Mouse (Mus musculus) monocyte, adult 2 months (primary cell): ENCODE measurements around the gene Raet1e.
"Not testable (repeated sequence)": the region's sequence is repeated elsewhere in the genome, so short reads cannot be mapped to it uniquely, and the experiment has no call there.

Experiments
- DNase-seq, 2 experiments: peaks; one replicate each; pipeline ENCODE4 v3.0.0; 2022; ENCODE audit warnings: low spot score in 2 of 2, low read depth in 1 of 2

Gene Raet1e

DNA sequence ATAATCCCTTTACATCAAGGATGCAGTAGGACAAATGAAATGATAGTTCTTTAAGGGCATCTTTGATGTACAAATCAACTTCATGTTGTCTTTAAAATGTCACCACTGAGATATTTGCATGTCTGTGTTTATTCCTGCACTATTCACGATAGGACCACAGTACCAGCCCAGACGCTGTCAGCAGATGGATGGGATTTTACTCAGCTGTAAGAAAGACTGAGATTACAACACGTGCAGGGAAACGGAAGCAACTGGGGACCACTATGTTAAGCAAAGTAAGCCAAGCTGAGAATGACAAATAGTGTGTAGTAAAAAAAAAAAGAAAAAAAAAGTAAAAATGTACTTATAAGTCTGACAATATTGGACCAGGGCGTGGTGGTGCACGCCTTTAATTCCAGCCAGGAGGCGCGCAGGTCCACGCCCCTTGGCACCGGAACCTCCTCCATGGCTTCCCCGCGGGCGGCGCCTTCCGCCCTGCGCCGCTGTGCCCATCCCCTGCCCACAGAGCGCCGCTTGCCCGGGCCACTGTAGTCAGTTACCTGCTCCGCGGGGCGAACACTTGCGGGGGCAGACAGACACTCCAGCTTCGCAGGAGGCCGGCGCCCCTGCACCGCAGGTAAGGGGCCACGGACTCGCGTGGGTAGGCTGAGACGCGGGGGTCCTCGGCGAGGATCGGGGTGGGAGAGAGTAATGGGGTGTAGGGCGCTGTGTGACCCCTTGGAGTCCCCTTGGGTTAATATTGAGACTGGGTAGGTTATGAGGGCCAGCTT lies 114.7 kb downstream of the Raet1e start:
- not testable (repeated sequence) for DNase-seq

DNA sequence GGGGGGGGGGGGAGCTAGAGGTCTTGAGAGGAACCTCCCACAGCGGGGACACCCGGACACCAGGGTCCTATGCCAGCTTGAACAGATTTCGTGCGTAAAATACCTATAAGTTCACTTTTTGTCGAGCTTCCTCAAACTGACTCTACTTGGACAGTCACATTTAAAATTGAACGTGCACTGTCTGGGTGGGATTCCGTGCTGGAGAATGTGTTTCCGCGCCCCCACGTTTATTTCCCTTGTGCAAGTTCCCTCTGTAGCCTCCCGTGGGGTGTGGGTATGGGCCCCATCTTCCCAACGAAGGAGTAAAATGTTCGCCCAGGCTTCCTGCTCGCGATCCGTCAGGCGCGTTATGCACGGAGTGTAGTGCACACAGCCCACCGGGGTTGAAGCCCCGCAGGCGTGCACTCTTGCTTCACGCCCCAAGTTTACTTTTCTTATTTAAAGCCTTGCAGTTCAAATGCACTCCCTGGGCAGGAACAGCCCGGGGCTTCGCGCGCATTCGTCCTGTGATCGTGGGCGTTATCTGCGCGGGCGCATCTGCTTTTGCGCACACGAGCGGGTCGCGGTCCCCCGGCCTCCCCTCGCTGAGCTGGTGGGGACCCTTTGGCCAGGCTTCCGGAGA lies 115.4 kb downstream of the Raet1e start:
- no peak for DNase-seq

DNA sequence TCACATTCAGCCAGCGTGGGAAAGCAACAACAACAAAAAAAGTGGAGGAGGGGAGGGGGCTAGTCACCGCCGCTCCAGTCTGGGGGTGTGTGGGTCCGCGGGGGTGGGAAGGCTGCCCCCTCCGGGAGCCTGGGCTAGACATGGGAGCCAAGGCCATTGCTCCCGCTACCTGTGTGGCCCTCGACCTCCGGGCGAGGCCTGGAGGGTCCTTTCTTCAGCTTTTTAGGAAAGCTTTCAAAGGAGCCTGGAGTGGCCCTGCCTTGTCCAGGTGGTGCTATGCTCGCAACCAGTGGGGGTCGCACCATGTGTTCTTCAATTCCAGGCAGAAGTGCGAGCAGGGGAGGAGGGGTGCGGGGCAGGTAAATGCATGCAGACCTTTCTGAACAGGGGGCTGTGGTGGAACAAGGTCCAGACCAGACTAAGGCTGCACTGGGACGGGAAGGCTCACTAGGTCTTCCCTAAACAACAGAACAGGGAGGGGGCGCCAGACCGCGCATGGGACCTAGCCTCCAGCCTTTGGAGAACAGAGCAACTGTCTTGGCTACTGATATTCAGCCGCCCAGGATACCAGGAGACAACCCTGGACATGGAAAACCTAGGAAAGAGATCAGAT lies 116.2 kb downstream of the Raet1e start:
- DNase-seq = no peak

DNA sequence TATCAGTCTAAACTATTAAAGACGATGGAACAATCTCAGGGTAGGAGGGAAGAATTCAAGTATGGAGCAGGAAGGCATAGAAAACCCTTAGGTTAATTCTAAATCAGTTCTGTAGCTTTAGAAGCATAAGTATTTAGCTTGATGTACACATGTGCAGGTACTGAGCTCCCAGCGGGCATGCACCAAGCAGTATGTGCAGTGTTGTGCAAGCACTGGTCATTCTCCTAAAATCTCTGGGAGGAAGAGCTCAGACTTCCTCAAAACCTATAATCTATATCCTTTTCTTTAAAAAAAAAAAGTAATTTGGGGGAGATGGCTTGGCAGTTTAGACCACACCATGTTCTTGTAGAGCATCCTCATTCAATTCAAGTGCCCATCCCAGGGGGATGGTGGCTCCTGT lies 120.1 kb downstream of the Raet1e start:
- not testable (repeated sequence) for DNase-seq

DNA sequence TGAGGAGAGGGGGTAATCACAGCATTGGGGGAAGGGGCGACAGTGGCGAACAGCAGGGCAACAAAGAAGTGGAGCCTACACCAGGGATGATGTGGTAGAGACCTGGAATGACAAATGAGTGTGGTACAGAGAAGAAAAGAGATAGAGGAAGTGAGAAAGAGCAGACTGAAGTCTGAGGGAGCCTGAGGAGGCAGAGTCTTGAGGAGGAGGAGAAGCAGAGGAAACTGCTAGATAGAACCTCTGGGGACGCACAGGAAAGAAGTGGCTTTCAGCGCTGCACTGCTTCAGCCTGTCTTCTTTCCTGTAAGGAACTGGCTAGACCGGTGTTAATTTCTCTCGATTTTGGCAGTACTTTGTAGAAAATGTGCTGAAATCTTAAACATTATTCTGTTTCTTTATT lies 124.4 kb downstream of the Raet1e start:
- no peak for DNase-seq

DNA sequence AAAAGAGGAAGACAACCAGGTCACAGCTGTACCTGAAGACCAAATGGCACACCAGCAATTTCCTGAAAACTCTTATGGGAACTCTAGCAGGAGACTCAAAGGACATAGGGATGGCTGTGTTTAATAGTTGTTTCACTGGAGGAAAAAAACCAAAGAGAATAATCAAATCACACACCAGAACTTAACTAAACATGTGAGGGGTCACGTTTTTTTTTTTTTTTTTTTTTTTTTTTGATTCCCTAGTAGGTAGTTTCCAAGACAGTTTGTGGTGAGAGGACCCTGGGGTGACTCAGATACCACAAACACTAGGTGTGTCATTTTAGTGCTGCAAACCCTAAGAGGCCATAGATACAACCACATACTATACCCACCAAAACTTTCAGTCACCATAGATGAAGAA lies 137.3 kb downstream of the Raet1e start:
- no peak for DNase-seq

DNA sequence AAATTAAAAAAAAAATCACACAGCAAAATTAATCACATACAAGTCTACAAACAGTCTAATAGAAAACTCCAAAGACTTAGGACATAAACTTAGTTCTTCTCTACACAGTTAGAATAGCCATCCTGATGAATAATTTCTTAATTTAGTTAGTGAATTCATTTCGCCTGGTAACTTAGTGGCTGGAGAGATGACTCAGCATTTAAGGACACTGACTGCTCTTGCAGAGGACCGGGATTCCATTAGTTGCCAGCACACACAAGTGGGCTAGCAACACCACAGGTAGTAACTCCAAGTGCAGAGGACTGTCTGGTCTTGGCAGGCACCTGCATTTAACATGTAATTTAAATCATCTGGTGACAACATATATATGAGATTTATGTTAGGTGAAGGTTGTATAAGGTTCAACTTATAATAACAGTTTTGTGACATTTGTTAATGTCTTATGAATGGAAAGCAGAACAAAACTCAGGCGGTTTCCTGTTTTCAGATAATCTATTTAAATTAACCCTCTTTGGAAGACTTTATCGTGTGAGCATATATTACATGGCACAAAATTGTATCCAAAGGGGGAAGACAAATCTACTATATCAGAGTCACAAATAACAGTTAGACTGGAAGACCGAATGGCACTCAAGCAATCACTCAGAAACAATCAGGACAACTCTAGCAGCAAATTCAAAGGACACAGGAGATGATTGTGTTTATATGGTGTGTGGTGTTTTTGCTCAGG lies 138.8 kb downstream of the Raet1e start:
- no peak for DNase-seq

DNA sequence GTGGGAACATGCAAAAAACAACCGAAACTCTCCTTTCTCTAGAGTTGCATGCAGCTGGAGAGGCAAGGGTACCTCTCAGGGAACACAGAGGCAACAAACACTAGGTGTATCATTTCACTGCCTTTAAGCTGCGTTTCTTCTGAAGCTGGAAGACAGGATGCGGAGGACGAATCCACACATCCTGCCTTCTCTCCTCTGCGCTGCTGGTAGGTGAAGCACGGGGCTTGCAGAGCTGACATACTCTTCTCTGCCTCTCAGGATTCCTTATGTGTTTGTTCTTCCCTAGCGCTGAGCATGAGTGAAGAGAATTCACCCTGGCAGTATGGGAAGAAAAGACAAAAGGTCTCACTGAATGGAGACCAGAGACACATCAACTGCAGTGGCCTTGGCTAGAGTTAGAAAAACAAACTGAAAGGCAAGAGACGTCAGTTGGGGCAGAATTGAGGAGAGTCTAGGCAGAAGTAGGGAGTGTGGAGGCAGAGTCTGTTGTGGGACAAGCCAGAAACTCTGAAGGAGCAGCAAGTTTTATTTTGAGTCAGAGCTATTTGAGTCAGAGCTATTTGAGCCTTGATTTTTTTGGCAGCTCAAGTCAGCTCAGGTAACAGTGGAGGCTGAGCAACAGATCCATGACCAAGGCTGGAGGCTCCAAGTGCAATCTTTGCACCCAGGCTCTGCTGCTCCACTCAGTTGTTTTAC lies 139.5 kb downstream of the Raet1e start:
- DNase-seq = no peak

DNA sequence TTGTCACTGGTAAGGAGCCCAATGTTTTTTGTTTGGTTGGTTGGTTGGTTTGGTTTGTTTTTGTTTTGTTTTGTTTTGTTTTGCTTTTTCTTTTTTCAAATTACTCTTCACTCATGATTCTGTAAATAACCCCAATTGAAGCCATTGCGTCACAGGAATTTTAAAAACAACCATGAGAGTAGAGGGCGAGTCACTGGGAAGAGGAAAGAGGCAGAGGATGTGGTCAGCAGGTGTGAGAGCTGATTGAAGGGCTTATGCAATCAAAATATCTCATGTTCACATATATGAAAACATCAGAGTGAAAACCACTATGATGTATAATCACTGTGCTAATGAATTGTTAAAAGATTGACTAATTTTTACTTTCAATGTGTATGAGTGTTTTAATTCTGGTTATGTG lies 141.0 kb downstream of the Raet1e start:
- DNase-seq = no peak

DNA sequence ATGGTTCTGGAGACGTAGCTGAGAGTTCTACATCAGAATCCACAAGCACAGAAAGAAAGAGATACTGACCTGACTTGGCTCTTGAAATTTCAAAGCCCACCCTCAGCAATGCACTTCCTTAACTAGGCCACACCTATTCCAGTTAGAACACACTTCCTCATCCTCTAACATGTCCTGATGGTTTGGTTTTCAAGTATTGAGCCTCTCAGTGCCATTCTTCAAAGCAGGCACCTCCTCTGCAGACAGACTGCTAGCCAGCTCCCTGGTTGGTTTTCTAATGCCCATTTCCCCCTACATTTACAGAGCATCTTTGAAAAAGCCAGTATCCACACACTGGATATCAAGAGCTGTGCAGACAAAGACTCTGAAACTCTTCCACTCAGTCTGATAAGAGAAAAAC lies 143.3 kb downstream of the Raet1e start:
- no peak for DNase-seq

DNA sequence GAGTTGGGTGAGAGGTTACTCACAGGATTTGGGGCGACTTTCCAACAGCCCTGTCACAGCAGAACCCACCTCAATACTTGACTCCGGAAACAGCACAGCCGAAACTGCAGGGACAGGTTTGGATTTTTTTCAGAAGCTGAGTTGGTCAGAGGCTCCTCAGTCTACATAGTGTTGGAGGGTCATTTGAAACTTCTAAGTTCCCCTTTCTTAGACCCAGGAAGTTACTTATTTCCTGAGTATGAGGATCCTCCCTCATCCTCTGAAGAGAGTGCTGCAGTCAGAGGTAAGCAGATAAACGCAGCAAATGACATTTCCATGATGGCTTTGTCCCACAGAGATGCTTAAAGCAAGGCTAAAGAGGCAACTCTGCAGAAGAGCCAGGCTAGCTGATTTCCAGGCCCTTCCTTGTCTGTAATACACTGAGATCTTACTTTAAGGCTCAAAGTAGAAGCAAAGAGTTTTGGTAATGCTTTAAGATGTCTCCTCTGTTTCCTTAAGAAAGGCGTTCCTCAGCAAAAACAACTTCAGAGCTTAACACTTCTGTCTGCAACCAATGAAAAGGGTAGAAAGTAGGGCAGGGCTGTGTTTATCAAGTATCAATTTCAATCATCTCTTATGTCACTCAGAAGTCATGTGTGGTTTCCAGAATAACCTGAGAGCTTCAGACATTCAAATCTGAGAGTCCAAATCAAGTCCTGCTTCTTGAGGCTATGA lies 144.1 kb downstream of the Raet1e start:
- DNase-seq = no peak

DNA sequence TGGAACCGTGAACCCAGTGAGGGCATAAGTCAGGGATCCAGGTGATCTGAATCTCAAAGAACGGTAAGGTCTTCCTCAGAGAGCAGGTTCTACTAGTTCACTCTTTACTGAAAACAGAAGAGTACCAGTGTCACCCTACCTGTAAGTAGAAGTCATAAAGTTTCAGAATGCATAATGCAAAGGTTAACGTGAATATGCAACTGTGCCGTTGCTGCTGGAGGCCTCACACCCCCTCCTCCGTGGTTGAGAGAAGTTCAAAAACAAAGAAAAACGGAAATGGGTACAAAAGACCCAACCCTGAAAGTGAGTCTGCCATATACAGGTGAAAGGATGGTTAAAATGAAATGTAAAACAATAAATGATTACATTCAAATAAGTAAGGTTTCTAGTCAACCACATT lies 145.4 kb downstream of the Raet1e start:
- DNase-seq = no peak

DNA sequence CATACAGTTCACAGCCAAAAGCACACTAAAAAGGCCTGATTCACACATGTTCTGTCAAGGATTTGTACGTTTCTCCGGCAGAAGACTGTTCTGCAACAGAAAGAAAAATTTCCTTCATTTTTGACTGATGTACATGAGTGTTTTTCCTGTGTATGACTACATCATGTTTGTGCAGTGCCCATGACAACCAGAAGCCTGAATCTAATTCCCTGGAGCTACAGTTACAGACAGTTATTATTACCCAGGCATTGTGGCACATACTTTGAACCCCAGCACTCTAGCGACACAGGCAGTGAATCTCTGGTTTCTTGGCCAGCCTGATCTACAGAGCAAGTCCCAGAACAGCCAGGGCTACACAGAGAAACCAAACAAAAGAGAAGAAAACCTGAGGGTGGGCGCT lies 147.4 kb downstream of the Raet1e start:
- DNase-seq = no peak

DNA sequence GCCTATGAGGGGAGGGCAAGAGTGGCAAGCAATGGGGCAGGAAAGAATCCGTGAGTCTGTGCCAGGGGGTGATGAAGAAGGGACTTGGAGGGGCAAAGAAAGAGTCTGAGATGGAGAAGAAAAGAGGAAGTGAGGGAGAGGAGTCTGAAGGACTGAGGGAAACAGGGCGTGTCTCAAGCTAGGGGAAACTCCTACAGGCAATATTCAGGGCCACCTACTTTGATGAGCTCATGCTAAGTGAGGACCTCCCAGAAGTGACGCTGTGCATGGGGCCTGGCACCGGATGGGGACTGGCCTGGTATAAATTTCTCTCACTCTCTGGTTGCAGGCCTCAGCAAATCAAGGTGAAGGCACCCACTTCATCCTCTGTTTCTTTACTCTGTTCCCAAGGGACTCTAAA lies 148.1 kb downstream of the Raet1e start:
- peak; percentile 12 to 44 for DNase-seq

DNA sequence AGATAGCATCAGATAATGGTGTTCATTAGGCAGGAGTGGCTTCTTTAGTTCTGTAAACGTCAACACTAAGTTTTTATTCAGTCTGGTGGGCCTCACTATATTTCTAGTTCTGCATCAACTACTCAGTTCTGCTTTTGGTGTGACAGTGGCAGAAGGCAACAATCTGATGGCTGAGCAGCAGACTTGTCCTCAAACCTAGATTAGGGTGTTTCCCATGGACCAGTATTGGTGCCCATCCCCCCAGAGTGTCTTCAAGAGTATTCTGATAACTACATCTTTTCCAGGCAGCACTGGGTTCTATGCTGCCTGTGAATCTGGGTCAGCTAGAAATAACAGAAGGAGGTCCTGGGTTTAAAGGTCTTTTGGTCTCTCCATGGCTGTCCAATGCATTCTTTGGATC lies 149.9 kb downstream of the Raet1e start:
- no peak for DNase-seq

DNA sequence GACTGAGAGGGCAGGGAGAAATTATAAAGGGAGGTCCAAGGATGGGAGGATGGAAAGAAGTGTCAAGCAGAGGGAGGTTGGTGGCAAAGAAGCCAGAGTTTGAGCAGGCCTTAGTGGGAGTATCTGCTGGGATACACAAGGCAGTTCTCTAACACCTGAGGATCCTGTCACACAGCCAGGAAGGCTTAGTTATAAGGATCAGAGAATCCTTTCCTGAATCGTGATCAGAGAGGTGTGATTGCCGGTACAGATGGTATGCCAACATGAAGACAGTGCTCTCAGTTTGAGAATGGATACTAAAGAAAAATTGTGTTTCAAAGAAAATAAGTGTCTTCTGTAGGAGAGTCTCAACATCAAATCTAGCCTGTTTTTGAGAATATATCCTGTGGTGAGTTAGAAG lies 164.5 kb downstream of the Raet1e start:
- DNase-seq = no peak

DNA sequence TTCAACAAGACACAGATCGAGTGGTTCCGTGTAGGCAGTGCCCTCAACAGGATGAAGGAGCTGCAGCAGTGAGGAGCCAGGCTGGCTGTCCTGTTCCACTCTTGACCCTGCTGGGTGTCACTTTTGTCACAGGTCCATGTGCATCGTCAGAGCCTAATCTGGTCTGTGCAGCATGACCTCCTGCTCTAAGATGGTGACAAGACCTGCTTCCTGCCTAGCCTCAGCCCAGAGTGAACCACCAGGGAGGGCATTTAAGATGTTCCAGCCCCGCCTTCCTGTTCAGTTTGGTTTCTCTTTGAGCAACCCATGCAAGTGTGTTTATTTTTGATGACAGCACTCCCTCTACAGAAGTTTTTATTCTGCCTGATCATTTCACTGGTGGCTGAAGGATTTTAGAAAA lies 187.4 kb downstream of the Raet1e start:
- not testable (repeated sequence) for DNase-seq

DNA sequence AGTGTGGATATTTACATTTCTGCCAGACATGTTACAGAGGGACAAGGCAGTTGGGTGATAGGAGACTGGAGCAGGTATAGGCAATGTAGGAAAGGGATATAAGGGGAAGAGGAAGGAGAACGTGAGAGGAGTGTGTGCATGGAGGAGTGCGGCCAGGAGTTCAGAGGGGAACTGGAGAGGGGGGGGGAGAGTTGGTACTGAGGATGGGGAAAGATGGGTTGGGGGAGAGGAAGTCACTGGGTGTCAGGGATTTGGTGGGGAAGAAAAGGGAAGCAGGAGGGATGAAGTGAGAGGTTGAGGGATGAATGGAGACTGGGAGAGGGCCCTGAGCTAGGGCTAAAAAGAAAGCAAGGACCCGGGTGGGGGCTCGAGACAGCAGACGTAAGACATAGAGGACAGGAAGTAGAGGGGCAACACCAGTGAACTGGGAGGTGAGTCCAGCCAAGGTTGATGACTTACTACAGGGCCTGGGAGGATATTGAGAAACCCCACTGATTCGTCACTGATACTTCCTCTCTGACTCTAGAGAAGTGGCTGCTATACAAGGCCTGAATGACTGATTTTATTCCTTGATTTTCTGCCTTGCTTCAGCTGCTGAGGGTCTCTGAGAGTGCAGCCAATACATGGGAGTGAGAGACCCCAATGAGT lies 195.3 kb downstream of the Raet1e start:
- peak in 1 of 2 experiments; percentile 2 for DNase-seq

DNA sequence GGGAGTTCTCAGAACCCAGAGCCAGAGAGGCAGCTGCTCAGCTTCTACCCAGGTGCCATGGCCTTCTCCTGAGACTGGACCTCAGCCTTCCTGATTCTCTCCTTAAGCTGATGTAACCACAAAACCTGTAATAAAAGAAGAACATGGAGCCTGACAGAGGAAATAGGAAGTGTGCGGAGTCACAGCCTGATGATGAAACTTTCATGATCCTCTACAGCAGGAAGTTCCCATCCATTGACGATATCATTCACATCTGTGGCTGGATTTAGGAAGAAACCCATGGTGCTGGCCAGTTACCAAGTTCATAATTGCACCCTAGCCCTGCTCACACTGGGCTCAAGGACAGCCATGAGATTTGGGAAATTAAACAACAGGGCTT lies 195.8 kb downstream of the Raet1e start:
- peak; percentile 21 to 25 for DNase-seq

DNA sequence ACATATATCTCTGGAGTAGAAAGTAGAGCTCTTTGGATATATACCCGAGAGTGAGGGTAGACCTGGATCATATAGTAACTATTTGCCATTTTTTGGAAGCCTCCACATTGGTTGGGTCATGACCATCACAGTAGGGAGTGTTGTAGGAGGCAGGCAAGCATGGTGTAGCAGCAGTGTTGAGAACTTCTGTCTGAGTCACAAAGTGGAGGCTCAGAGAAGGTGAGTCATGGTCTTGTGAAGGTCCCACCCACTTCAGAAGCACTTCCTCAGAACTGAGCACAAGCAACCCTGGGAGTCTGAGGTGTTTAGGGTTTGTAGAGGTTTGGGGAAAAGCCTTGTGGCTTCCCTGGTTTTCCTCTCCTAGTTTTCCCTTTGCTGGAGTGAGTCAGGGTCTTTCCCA lies 199.0 kb downstream of the Raet1e start:
- not testable (repeated sequence) for DNase-seq
